In the genomic region with DNA sequence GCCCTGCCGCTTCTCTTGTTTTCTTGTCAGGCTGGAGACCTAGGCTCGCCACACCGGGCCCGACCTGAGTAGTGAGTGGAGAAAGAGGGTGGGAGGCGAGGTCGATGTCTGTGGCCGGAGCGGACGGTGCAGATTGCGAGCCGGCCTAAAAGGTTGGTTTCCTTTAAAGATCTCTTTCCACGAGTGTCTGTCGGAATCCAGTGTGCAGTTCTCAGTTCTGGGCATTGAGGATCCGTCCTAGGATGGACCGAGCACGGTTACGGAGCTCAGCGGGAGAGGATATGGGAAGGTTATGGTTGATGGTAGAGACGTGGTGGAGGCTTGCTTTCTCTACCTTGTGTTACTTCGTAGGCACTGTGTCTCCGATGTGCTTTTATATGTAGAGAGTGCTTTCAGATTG, we compare ENCODE assay signal across 8 mouse cellular contexts. TPM values are rescaled to one million over a fixed set of nuclear protein-coding genes. Genes with fewer than 3 reads are reported as not detected.
DNase-seq lines count a peak whose midpoint lies in the region; ATAC-seq and TF ChIP-seq lines count a peak whose summit lies in the region.

No protein-coding gene starts in this region.

- H3K9me3 ChIP-seq in forebrain, embryonic 14.5 days (replicated peaks; ENCODE audit: control insufficient read depth, low read length): no peaks in the 10 kb centered on the region
- H3K9me3 ChIP-seq in liver, postnatal 0 days (ENCODE audit: low read length): no peaks in the 10 kb centered on the region

- no peak for TF ChIP-seq EP300 in heart, adult 2 months (IDR thresholded peaks at IDR 0.05; ENCODE audit: insufficient read depth, low read depth, low read length)
- TF ChIP-seq EP300 in liver, postnatal 0 days (IDR thresholded peaks at IDR 0.05; ENCODE audit: low read depth): no peak

- H3K27me3 ChIP-seq in heart, adult 2 months (ENCODE audit: control insufficient read depth, insufficient read depth, low read length): no peaks in the 10 kb centered on the region
- H3K27me3 ChIP-seq in forebrain, embryonic 14.5 days (replicated peaks; ENCODE audit: control insufficient read depth, insufficient read depth, low read length): no peaks in the 10 kb centered on the region
- no peaks in the 10 kb centered on the region for H3K27me3 ChIP-seq in liver, postnatal 0 days (ENCODE audit: insufficient read depth, low read length)

- peaks cover 6% of the 10 kb centered on the region for H3K4me1 ChIP-seq in heart, adult 2 months (ENCODE audit: control insufficient read depth, insufficient read depth, low read length)
- peaks cover 15% of the 10 kb centered on the region for H3K4me1 ChIP-seq in forebrain, embryonic 14.5 days (ENCODE audit: control insufficient read depth, insufficient read depth, low read length)
- peaks cover 16% of the 10 kb centered on the region for H3K4me1 ChIP-seq in liver, postnatal 0 days (ENCODE audit: insufficient read depth)

- WGBS in heart, adult 2 months: under 1% methylated on average over 21 of the region's 21 CpGs
- under 1% methylated on average over 21 of the region's 21 CpGs for WGBS in forebrain, embryonic 14.5 days
- WGBS in liver, postnatal 0 days (ENCODE audit: insufficient replicate concordance): 0% methylated on average over 21 of the region's 21 CpGs

- peak overlapping the region; percentile 92 for H3K4me3 ChIP-seq in heart, adult 2 months
- H3K4me3 ChIP-seq in forebrain, embryonic 14.5 days (ENCODE audit: low read depth, low read length): peak overlapping the region; percentile 87
- H3K4me3 ChIP-seq in liver, postnatal 0 days (ENCODE audit: low read depth, low read length): peak overlapping the region; percentile 89

- TF ChIP-seq CTCF in heart, adult 2 months (IDR thresholded peaks at IDR 0.05): no peak
- TF ChIP-seq CTCF in liver, postnatal 0 days (IDR thresholded peaks at IDR 0.05; ENCODE audit: low read depth): no peak

- no peak for DNase-seq in heart, adult 2 months
- no peak for DNase-seq in heart, postnatal 36 days
- DNase-seq in forebrain, embryonic 14.5 days (ENCODE audit: low spot score): no peak
- DNase-seq in liver, postnatal 0 days: no peak
- no peak for DNase-seq in layer of hippocampus, postnatal 10 days (ENCODE audit: low spot score in 2 of 2)
- DNase-seq in right cerebral cortex, postnatal 10 days (ENCODE audit: low spot score in 2 of 2): no peak
- no peak for DNase-seq in testis, postnatal 10 days (ENCODE audit: low spot score)

- peaks cover 19% of the 10 kb centered on the region for H3K36me3 ChIP-seq in heart, adult 2 months (ENCODE audit: control insufficient read depth, insufficient read depth, low read length)
- peaks cover 59% of the 10 kb centered on the region for H3K36me3 ChIP-seq in forebrain, embryonic 14.5 days (ENCODE audit: control insufficient read depth, insufficient read depth, low read length)
- peaks cover 47% of the 10 kb centered on the region for H3K36me3 ChIP-seq in liver, postnatal 0 days (replicated peaks; ENCODE audit: insufficient read depth, low read length)

- H3K79me2 ChIP-seq in heart, adult 2 months (replicated peaks; ENCODE audit: control insufficient read depth, insufficient read depth, low read length): peaks cover 11% of the 10 kb centered on the region

- ATAC-seq in CD4-positive, CD25-positive, alpha-beta regulatory T cell, adult 4 months: peak; percentile 6
- no peak for ATAC-seq in forebrain, embryonic 14.5 days
- no peak for ATAC-seq in liver, postnatal 0 days

- intact Hi-C loops in heart, adult 2 months (cut with DNase I): loop anchor here (2.0 to 5.0 kb wide), 2 partner anchors 37 to 62 kb away; no protein-coding TSS in a partner anchor
- intact Hi-C loops in heart, postnatal 36 days (cut with DNase I): loop anchor here (5.0 to 10.0 kb wide), 2 partner anchors 302 to 480 kb away; partner anchors contain the start of genes Eme2, Mrps34, Nme3 and Rnf151

- peak overlapping the region; percentile 89 for H3K9ac ChIP-seq in heart, adult 2 months (ENCODE audit: low read depth, low read length)
- peak overlapping the region; percentile 94 for H3K9ac ChIP-seq in forebrain, embryonic 14.5 days (ENCODE audit: low read length)
- H3K9ac ChIP-seq in liver, postnatal 0 days (replicated peaks): peak overlapping the region; percentile 94

- peak overlapping the region; percentile 97 for H3K4me2 ChIP-seq in forebrain, embryonic 14.5 days (ENCODE audit: low read length)
- peak overlapping the region; percentile 91 for H3K4me2 ChIP-seq in liver, postnatal 0 days (ENCODE audit: low read depth, low read length)

- peak overlapping the region; percentile 85 for H3K27ac ChIP-seq in heart, adult 2 months
- peak overlapping the region; percentile 89 for H3K27ac ChIP-seq in forebrain, embryonic 14.5 days (ENCODE audit: low read depth, low read length)
- H3K27ac ChIP-seq in liver, postnatal 0 days (ENCODE audit: low read depth): peak overlapping the region; percentile 89

- TF ChIP-seq POLR2A in heart, adult 2 months (IDR thresholded peaks at IDR 0.05; ENCODE audit: insufficient read depth, low read depth, low read length): no peak

RNA-seq across cellular contexts. Expression of gene Rnps1, which starts 0.6 kb away (rescaled TPM):
- total RNA-seq in heart, adult 2 months (2021): 10 to 100 TPM; 60.0 to 62.7 TPM
- 83.0 and 107 TPM in 2 replicates for polyA plus RNA-seq in heart, adult 2 months (2012; rRNA removed)
- total RNA-seq in heart, postnatal 36 days (2021): 10 to 100 TPM; 58.4 to 61.6 TPM
- polyA plus RNA-seq in CD4-positive, CD25-positive, alpha-beta regulatory T cell, adult 4 months (2017; shearing (Covaris generic)): 100 to 1,000 TPM; 127 to 181 TPM
- 304 and 325 TPM in 2 replicates for polyA plus RNA-seq in forebrain, embryonic 14.5 days (2014; fragmentation: Nextera tagmentation; extraction: Ambion mirVana)
- polyA plus RNA-seq in liver, postnatal 0 days (2015; fragmentation: Nextera tagmentation; extraction: Ambion mirVana): 67.4 and 69.9 TPM in 2 replicates
- 100 to 1,000 TPM; 166 TPM for total RNA-seq in layer of hippocampus, postnatal 10 days (2021)

RNA-seq across cellular contexts. Expression of gene Eci1, which starts 11.4 kb away (rescaled TPM):
- 100 to 1,000 TPM; 421 to 487 TPM for total RNA-seq in heart, adult 2 months (2021)
- 414 and 486 TPM in 2 replicates for polyA plus RNA-seq in heart, adult 2 months (2012; rRNA removed)
- 100 to 1,000 TPM; 511 to 548 TPM for total RNA-seq in heart, postnatal 36 days (2021)
- polyA plus RNA-seq in CD4-positive, CD25-positive, alpha-beta regulatory T cell, adult 4 months (2017; shearing (Covaris generic)): 10 to 100 TPM; 50.3 to 57.7 TPM
- polyA plus RNA-seq in forebrain, embryonic 14.5 days (2014; fragmentation: Nextera tagmentation; extraction: Ambion mirVana): 31.5 and 31.8 TPM in 2 replicates
- 162 and 193 TPM in 2 replicates for polyA plus RNA-seq in liver, postnatal 0 days (2015; fragmentation: Nextera tagmentation; extraction: Ambion mirVana)
- total RNA-seq in layer of hippocampus, postnatal 10 days (2021): 10 to 100 TPM; 19.2 to 21.1 TPM

RNA-seq across cellular contexts. Expression of gene Dnase1l2, which starts 27.9 kb away (rescaled TPM):
- 1 to 10 TPM in 1 of 2 experiments, under 1 TPM in 1; 0.65 to 1.5 TPM for total RNA-seq in heart, adult 2 months (2021)
- 5.2 and 7.2 TPM in 2 replicates for polyA plus RNA-seq in heart, adult 2 months (2012; rRNA removed)
- 1 to 10 TPM; 1.1 to 1.4 TPM for total RNA-seq in heart, postnatal 36 days (2021)
- 1 to 10 TPM; 7.4 to 8.3 TPM for polyA plus RNA-seq in CD4-positive, CD25-positive, alpha-beta regulatory T cell, adult 4 months (2017; shearing (Covaris generic))
- 2.3 and 3.5 TPM in 2 replicates for polyA plus RNA-seq in forebrain, embryonic 14.5 days (2014; fragmentation: Nextera tagmentation; extraction: Ambion mirVana)
- 0.22 and 0.35 TPM in 2 replicates for polyA plus RNA-seq in liver, postnatal 0 days (2015; fragmentation: Nextera tagmentation; extraction: Ambion mirVana)
- 1 to 10 TPM; 6.9 to 7.5 TPM for total RNA-seq in layer of hippocampus, postnatal 10 days (2021)

RNA-seq across cellular contexts. Expression of gene E4f1, which starts 55.1 kb away (rescaled TPM):
- 10 to 100 TPM; 10.2 to 10.3 TPM for total RNA-seq in heart, adult 2 months (2021)
- polyA plus RNA-seq in heart, adult 2 months (2012; rRNA removed): 43.6 and 43.7 TPM in 2 replicates
- total RNA-seq in heart, postnatal 36 days (2021): 10 to 100 TPM; 11.0 to 12.4 TPM
- polyA plus RNA-seq in CD4-positive, CD25-positive, alpha-beta regulatory T cell, adult 4 months (2017; shearing (Covaris generic)): 10 to 100 TPM; 34.3 to 62.8 TPM
- 8.3 and 16.9 TPM in 2 replicates for polyA plus RNA-seq in forebrain, embryonic 14.5 days (2014; fragmentation: Nextera tagmentation; extraction: Ambion mirVana)
- polyA plus RNA-seq in liver, postnatal 0 days (2015; fragmentation: Nextera tagmentation; extraction: Ambion mirVana): 4.5 and 6.4 TPM in 2 replicates
- 10 to 100 TPM; 30.0 to 33.3 TPM for total RNA-seq in layer of hippocampus, postnatal 10 days (2021)

RNA-seq across cellular contexts. Expression of gene Pgp, which starts 55.2 kb away (rescaled TPM):
- 10 to 100 TPM; 35.7 to 44.5 TPM for total RNA-seq in heart, adult 2 months (2021)
- polyA plus RNA-seq in heart, adult 2 months (2012; rRNA removed): 39.1 and 46.4 TPM in 2 replicates
- 10 to 100 TPM; 39.1 to 41.9 TPM for total RNA-seq in heart, postnatal 36 days (2021)
- 1 to 10 TPM; 4.1 to 5.3 TPM for polyA plus RNA-seq in CD4-positive, CD25-positive, alpha-beta regulatory T cell, adult 4 months (2017; shearing (Covaris generic))
- 54.7 and 56.5 TPM in 2 replicates for polyA plus RNA-seq in forebrain, embryonic 14.5 days (2014; fragmentation: Nextera tagmentation; extraction: Ambion mirVana)
- polyA plus RNA-seq in liver, postnatal 0 days (2015; fragmentation: Nextera tagmentation; extraction: Ambion mirVana): 35.6 and 40.9 TPM in 2 replicates
- total RNA-seq in layer of hippocampus, postnatal 10 days (2021): 10 to 100 TPM; 64.7 to 67.9 TPM
